Mouse (Mus musculus) lung, postnatal 0 days (tissue): Measurements from ENCODE around the gene Agtpbp1. TPM values are rescaled to one million over a fixed set of nuclear protein-coding genes. Genes with fewer than 3 reads are reported as not detected.
A peak's percentile ranks its signal among the peaks of the same experiment; 100 is the strongest.

Source experiments
- ATAC-seq: fragments of 200-750 bp; cut with Nextera tagmentation; 2 replicates; pipeline ENCODE4 v1.8.0; 2017; ENCODE audit warnings: moderate library complexity
- DNase-seq: peaks from one replicate; pipeline ENCODE4 v3.0.0-alpha.2; 2016; ENCODE audit warnings: low spot score
- H3K27ac ChIP-seq: fragments of 300-500 bp; sonication (generic); 2 replicates; pipeline ENCODE4 v1.5.1; 2014; ENCODE audit warnings: antibody characterized with exemption, mild to moderate bottlenecking, low read length, mixed read lengths
- H3K27me3 ChIP-seq: fragments of 300-500 bp; sonication (generic); replicated peaks from 2 replicates; pipeline ENCODE4 v1.6.1; 2014; ENCODE audit warnings: low read length, mixed read lengths; ENCODE audit not compliant: insufficient read depth
- H3K36me3 ChIP-seq: fragments of 300-500 bp; sonication (generic); 2 replicates; pipeline ENCODE4 v1.6.1; 2014; ENCODE audit warnings: low read length, mixed read lengths; ENCODE audit not compliant: insufficient read depth
- H3K4me1 ChIP-seq: fragments of 300-500 bp; sonication (generic); 2 replicates; pipeline ENCODE4 v1.6.1; 2014; ENCODE audit warnings: antibody characterized with exemption, low read depth, low read length, mixed read lengths; ENCODE audit not compliant: insufficient read depth
- H3K4me2 ChIP-seq: fragments of 300-500 bp; sonication (generic); replicated peaks from 2 replicates; pipeline ENCODE4 v1.6.1; 2014; ENCODE audit warnings: low read depth, mild to moderate bottlenecking, low read length, moderate library complexity, mixed read lengths
- H3K4me3 ChIP-seq: fragments of 300-500 bp; sonication (generic); 2 replicates; pipeline ENCODE4 v1.5.1; 2014; ENCODE audit warnings: low read depth, low read length
- H3K9ac ChIP-seq: fragments of 300-500 bp; sonication (generic); replicated peaks from 2 replicates; pipeline ENCODE4 v1.6.1; 2014; ENCODE audit warnings: low read depth, mild to moderate bottlenecking
- H3K9me3 ChIP-seq: fragments of 300-500 bp; sonication (generic); 2 replicates; pipeline ENCODE4 v1.6.1; 2016; ENCODE audit warnings: low read length, mixed read lengths
- CTCF ChIP-seq: IDR thresholded peaks from 2 replicates; pipeline ENCODE4 v1.5.1; 2016; ENCODE audit warnings: antibody characterized with exemption, mild to moderate bottlenecking
- EP300 ChIP-seq: IDR thresholded peaks from 2 replicates; pipeline ENCODE4 v1.6.1; 2016; ENCODE audit warnings: antibody characterized with exemption, mild to moderate bottlenecking, control low read depth
- WGBS: fragments of 180-500 bp; shearing (Covaris S2); extraction: QIAGEN DNeasy Blood & Tissue Kit; methylation state at CpG from one replicate; pipeline ENCODE4 v1.1.7; 2014; 5-methylcytosine and 5-hydroxymethylcytosine counted together
- polyA plus RNA-seq: library from polyadenylated mRNA; unstranded; fragments of >200 nt; fragmentation: Nextera tagmentation; extraction: Ambion mirVana; gene quantifications from 2 replicates; pipeline ENCODE4 v1.2.1, GENCODE M21; 2015

Agtpbp1 gene
- polyA plus RNA-seq: 14.1 and 17.3 TPM in 2 replicates

DNA sequence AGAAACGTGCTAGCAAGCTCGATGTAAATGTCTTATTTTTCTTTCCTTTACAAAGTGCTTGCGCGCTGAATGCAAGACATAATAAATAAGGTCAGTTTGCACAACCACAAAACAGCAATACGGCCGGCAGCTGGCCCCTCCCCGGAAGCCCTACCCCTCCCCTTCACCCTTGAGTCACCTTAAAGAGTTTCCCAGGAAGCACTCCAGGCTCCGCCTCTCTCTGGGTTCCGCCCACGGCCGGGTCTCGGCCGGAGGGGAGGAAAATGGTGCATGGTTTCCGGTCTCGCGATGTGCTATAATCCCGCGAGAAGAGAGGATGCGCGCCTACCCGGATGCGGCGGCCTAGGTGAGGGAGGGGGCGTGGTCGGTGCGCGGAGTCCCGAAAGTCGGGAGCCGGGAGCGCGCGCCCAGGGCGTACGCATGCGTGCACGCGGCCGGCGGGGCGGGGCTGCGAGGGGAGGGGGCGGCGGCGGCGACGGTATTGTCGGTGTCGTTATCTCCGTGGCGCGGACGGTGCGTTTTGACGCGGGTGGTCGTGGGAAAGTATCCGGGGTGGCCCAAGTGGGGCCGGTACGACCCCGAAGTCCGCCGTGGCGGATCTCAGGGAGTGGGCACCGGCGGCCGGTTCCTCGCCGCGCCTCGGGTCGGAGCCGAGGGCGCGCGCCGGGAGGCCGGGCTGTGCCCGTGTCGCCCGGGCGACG, at the start of gene Agtpbp1, which contains the start of gene Naa35:
Agtpbp1 (minus strand) TSS at position 281 of the 701 bp plus-strand sequence.
Naa35 (plus strand) TSS at position 313 of the 701 bp plus-strand sequence.
- under 1% methylated on average over 59 of the region's 83 CpGs for WGBS
- peak; percentile 98 for ATAC-seq

DNA sequence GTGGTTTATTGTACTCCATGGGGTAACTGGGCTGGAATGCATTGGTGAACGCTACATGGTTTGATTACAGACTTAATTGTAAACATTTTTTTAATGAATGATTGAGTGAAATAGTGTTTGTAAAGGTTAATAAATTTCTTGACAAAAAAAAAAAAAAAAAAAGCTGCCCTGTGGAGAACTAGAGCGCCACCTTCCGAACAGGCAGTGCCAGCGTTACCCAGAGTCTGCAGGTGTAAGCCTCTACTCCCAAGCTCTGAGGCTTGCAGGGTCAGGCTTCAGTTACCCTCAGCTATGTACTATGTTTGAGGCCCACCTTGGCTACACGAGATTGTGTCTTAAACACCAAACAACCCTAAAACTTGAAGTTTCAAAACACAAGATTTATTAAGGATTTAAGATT, 49.6 kb upstream of the Agtpbp1 start:
- no peaks in the 10 kb centered on the region for H3K4me1 ChIP-seq
- ATAC-seq (no peak), DNase-seq (no peak)
- no peak overlapping the region for H3K27ac ChIP-seq
- H3K9me3 ChIP-seq: no peaks in the 10 kb centered on the region
- H3K27me3 ChIP-seq: no peaks in the 10 kb centered on the region
- no peak overlapping the region for H3K9ac ChIP-seq
- H3K4me2 ChIP-seq: no peak overlapping the region
- 62% methylated on average over 5 of the region's 5 CpGs for WGBS
- H3K4me3 ChIP-seq: no peak overlapping the region
- TF ChIP-seq EP300: no peak
- TF ChIP-seq CTCF: peak; percentile 33; the same call in 1 of the 2 replicates
- H3K36me3 ChIP-seq: peaks cover 45% of the 10 kb centered on the region

More for the DNA sequence above, at the start of gene Agtpbp1, which contains the start of gene Naa35:
- peak within 1 kb of the TSS; percentile 84 for H3K27ac ChIP-seq
- peak within 1 kb of the TSS; percentile 90 for H3K4me3 ChIP-seq
- no peaks in the 10 kb centered on the region for H3K9me3 ChIP-seq
- peak within 1 kb of the TSS; percentile 88 for H3K4me2 ChIP-seq
- TF ChIP-seq CTCF: no peak
- TF ChIP-seq EP300: peak; percentile 95
- no peaks in the 10 kb centered on the region; the same call in 1 of the 2 replicates for H3K4me1 ChIP-seq
- H3K27me3 ChIP-seq: no peaks in the 10 kb centered on the region
- peak within 1 kb of the TSS; percentile 58 for H3K9ac ChIP-seq
- DNase-seq: peak; percentile 99
- H3K36me3 ChIP-seq: peaks cover 3% of the 10 kb centered on the region; the same call in 1 of the 2 replicates

DNA sequence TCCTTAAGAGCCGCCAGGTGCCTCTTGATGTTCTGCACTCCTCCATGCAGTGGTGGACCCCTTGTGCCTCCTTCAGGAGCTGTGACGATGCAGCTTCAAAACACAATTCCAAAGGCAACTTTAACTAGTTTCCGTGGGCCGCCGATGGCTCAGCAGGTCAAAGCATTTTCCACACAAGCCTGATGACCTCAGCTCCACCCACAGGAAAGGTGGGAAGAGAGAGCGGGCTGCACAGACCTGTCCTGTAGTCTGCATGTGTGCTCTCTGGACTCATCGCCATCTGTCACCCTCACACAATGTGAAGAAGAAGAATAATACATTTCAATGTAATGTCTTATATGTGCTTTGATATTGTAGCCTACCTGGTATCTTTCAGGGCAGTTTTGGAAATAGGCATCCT, 41.7 kb upstream of the Agtpbp1 start:
- Histone ChIP-seq H3K4me1 (no peaks in the 10 kb centered on the region), H3K4me3 (no peak overlapping the region), H3K4me2 (no peak overlapping the region), H3K27me3 (no peaks in the 10 kb centered on the region), H3K9me3 (no peaks in the 10 kb centered on the region), H3K27ac (no peak overlapping the region), H3K36me3 (peaks cover 53% of the 10 kb centered on the region), H3K9ac (no peak overlapping the region)
- 92% methylated on average over 7 of the region's 7 CpGs for WGBS
- ATAC-seq (no peak), DNase-seq (no peak)
- TF ChIP-seq CTCF (no peak), EP300 (no peak)

DNA sequence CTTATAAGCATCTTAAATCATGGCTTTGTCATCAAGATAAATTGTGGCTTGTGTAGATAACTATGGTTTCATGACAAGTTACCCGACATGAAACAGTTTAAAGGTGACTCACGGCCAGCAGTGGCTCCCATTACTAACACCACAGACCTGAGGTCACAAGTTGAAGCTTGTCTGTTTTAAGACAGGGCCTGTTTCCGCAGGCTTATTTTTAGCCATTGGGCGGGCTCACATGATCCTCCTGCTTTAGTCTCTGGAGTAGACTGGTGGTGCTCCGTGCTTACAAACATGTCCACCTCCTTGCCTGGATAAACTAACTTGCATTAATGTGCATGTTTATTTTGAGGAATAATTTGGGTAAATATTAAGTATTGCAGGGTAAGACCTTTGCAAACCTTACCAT, 39.9 kb upstream of the Agtpbp1 start:
- WGBS: 79% methylated on average over 5 of the region's 5 CpGs
- H3K27me3 ChIP-seq: no peaks in the 10 kb centered on the region
- no peaks in the 10 kb centered on the region for H3K9me3 ChIP-seq
- no peaks in the 10 kb centered on the region for H3K4me1 ChIP-seq
- H3K4me2 ChIP-seq: no peak overlapping the region
- no peak overlapping the region for H3K4me3 ChIP-seq
- ATAC-seq: no peak
- H3K36me3 ChIP-seq: peaks cover 56% of the 10 kb centered on the region
- DNase-seq: no peak
- H3K9ac ChIP-seq: no peak overlapping the region
- TF ChIP-seq EP300 (no peak), CTCF (no peak)
- H3K27ac ChIP-seq: no peak overlapping the region

DNA sequence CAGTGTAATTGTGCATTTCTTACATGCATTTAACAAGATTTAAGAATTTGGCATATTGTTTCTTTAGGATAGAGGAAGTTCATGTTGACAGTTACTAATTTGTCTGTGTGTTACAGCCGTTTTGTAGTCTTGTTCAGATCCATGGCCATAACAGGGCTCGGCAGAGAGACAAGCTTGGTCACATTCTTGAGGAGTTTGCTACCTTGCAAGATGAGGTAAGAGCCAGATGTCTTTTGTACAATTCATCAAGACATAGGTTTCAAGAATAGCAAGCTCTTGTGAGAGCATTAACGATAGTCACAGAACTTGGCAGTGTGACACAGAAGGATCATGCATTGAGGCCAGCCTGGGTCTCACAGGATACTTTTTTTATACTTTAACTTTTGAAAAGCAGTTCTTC, 39.4 kb upstream of the Agtpbp1 start:
- Histone ChIP-seq H3K27ac (no peak overlapping the region), H3K36me3 (peaks cover 53% of the 10 kb centered on the region), H3K4me2 (no peak overlapping the region), H3K9ac (no peak overlapping the region), H3K27me3 (no peaks in the 10 kb centered on the region), H3K4me3 (no peak overlapping the region), H3K9me3 (no peaks in the 10 kb centered on the region), H3K4me1 (no peaks in the 10 kb centered on the region)
- ATAC-seq (no peak), DNase-seq (no peak)
- no peak for TF ChIP-seq CTCF
- TF ChIP-seq EP300: no peak
- 54% methylated on average over 3 of the region's 3 CpGs for WGBS

DNA sequence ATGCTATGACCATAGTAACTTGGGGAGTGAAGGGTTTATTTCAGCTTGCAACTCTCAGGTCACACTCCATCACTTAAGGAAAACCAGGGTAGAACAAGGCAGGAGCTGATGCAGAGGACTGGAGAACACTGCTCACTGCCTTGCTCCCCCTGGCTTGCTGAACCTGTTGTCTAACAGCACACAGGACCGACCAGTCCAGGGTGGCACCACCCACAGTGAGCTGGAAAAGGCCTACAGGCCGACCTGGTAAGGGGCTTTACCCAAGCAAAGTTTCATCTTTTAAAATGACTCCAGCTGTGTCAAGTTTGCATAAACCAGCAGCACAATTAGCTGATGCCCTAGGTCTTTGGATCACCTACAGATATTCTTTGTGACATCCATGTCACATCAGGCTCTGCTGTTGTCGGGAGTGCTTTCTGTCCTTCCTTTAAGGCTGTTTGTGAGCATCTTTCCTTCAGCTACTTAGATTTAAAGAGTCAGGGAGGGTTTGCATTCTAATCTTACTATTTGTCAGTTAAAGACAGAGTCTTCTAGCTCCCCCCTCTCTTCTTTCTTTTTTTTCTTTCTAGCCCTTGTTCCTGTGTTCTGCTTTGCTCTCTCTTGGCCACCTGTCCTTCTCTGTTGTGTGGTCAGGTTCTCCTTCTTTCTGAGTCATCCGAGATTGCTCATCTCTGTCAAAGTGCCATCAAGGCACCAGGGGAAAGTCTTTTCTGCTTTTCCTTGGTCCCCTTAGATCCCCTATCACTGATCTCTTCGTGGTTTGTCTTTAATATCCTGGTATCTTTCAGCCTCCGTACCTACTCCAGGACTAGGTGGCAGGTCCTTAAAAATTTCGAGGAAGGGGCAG, 36.8 kb upstream of the Agtpbp1 start:
- DNase-seq (no peak), ATAC-seq (no peak)
- no peak for TF ChIP-seq EP300
- no peak for TF ChIP-seq CTCF
- WGBS: 89% methylated on average over 7 of the region's 7 CpGs
- Histone ChIP-seq H3K9ac (no peak overlapping the region), H3K4me2 (no peak overlapping the region), H3K36me3 (peaks cover 53% of the 10 kb centered on the region), H3K4me1 (no peaks in the 10 kb centered on the region), H3K27me3 (no peaks in the 10 kb centered on the region), H3K9me3 (no peaks in the 10 kb centered on the region), H3K4me3 (no peak overlapping the region), H3K27ac (no peak overlapping the region)
